Mouse (Mus musculus) retina, adult 2 months (tissue): ENCODE results near the gene Rpl28.

Experiments
- DNase-seq: peaks from one replicate; pipeline ENCODE4 v3.0.0-alpha.2; 2012; ENCODE audit warnings: low read depth, low spot score

Gene Rpl28

DNA sequence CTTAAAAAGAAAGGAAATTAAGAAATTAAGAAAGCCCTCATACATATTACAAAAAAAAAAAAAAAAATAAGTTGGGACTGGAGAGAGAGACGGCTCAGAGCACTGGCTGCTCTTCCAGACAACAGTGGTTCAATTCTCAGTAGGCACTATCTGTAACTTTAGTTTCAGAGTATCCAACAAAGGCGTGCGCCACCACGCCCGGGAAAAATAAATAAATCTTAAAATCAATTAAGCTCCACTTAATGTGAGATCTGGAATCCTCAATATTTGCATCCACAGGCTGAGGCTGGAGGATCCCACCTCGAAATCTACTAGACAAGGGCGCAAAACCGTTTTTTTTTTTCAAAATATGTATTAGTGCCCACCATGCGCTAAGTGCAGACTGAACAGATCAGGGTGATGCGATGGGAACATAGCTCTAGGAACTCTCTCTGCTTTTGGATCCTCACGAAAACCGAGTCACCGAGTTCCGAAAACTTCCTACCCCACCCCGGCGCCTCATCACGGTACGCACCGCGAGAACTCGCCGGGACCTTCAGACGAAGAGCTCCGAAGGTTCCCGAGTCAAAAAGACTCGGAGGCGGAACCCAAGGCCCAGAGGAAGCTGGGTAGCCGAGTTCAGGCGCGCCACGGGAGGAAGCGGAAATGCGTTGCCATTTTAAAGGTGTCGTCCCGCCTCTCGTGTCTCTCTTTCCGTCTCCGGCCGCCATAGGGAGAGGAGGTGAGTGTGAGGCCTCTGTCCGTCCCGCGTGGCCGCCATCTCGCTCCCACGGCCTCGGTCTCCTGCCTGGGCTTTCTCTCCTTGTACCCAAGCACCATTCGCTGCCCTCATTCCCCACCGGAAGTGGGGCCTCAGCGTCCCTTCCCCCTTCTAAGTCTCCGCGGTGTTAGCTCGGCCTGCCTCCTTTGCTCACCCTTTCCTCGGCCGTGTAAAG, at the start of gene Rpl28:
TSS of gene Rpl28 (plus strand) at position 597 of the 935 bp plus-strand sequence.
- DNase-seq, result peak; percentile 91

DNA sequence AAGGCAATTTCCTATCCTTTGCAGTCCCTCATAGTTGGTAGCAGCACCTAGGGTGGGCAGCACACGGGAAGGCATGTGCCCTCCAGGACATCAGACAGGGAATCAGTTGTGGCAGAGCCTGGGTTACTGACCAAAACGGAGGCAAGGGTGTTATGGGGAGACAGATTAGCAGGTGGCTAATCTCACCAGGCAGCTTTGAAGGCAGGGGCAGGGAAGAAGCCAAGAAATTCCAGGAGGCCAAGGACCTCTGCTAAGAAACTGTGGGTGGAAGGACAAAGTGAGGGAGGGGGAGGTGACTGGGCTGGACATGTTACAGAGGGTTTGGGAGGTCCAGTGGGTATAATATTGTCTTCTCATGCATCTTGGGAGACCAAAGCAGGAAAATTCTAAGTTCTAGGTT, 49.3 kb upstream of the Rpl28 start:
- no peak for DNase-seq

DNA sequence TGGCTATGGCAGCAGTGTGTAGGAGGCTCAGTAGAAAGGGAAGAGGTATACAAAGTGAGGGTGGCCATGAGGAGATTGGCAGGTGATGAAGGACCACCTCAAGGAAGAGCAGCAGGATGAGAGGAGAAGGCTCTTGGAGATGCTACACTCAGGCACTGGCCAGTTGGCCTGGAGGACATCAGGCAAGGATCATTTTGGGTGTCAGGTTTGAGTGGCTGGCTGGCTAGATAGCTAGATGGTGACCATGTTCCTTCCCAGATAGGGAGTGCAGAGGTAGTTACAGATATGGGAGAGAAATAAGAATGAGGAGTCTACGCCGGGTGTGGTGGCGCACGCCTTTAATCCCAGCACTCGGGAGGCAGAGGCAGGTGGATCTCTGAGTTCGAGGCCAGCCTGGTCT, 47.8 kb upstream of the Rpl28 start:
- DNase-seq, result no peak

DNA sequence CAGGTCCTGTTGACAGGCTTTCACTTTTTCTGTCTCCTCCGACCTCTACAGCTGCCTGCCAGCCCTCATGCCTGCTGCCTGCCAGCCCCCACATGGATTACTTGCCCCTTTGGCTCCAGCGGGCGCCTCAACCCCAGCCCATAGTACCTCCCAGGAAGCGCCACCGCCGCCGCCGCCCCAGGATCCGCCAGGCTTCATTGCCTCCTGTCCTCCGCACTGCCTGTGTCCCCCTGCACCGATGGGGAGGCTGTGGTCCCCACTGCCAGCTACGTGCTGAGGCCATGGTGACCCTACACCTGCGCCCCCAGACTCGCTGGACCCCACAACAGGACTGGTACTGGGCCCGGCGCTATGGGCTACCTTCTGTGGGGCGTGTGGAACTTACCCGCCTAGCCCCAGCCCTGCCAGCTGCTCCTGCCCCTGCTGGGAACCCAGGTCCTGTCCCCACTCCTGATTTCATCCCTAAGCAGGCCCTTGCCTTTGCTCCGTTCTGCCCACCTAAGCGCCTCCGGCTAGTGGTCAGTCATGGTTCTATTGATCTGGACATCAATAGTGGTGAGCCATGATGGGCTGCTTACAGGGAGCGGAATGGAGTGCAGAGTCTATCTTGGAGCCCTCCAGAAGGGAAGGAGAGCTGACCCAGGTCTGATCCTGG, 46.2 kb upstream of the Rpl28 start:
- DNase-seq, result no peak

DNA sequence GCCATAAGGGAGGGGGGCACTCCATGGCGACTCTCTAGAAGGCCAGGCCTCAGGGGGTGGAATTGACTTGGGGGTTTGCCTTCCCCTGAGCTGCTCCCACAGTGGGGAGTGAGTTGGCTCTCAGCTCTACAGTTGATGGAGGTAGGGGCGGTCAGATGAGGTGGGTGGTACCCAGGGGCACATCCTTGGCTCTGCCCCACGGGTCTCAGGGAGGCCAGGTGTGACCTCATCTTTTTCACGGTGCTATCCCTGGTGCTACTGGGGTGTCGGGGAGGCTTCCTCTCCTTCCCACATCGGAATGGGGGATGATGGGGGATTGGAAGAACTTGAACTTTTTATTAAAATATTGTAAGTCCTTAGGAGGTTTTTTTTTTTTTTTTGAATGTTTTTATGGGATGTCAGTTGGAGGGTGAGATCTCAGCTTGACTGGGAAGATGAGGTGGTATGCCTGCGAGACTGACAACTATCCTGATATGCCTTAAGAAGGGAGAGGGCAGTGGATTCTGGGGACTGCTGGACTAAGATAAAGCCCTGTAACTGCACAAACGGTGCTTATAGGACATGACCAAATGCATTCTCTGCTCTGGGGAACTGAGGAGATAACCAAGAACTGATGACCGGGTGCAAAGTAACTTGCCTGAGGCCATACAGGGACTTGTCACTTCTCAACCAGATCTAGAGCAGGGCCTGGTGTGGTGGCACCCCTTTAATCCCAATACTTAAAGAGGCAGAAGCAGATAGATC, 45.3 kb upstream of the Rpl28 start:
- DNase-seq, result no peak

DNA sequence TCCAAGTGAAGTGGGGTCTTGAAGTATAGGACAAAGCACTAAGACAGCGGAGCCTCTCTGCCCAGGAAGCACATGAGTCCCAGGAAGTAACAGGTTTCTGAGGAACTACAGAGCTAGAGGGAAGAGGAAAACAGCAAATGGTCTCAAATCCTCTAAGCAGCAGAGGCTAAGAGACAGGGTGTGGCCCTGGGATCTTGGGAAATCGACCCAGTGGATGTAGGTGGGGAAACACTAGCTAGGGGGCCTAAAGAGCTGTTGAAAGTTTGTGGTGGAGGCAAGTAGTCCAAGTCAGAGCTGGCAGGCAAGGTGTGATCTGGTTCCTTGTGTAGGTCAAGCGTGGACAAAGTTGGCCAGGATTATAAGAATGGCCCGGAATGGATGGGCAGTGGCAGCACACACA, 44.4 kb upstream of the Rpl28 start:
- DNase-seq, result no peak

DNA sequence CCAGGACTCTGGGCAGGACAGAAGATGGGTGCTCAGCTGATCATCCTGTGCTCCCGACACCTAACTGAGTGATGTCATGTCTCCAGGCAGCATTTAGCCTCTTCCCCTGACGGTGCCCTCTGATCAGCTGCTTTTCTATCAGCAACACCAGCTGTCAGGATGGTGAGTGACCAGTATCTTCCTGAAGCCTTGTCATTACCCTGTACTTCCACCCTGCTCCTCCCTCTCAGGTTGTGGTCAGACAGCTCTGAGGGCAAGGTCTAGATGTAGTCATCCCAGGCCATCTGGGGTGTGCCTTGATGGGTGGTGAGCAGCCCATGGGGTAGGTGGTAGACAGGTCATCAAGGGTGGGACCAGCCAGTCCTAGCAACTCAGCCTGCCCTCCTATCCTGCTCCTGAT, 43.5 kb upstream of the Rpl28 start:
- DNase-seq, result no peak

DNA sequence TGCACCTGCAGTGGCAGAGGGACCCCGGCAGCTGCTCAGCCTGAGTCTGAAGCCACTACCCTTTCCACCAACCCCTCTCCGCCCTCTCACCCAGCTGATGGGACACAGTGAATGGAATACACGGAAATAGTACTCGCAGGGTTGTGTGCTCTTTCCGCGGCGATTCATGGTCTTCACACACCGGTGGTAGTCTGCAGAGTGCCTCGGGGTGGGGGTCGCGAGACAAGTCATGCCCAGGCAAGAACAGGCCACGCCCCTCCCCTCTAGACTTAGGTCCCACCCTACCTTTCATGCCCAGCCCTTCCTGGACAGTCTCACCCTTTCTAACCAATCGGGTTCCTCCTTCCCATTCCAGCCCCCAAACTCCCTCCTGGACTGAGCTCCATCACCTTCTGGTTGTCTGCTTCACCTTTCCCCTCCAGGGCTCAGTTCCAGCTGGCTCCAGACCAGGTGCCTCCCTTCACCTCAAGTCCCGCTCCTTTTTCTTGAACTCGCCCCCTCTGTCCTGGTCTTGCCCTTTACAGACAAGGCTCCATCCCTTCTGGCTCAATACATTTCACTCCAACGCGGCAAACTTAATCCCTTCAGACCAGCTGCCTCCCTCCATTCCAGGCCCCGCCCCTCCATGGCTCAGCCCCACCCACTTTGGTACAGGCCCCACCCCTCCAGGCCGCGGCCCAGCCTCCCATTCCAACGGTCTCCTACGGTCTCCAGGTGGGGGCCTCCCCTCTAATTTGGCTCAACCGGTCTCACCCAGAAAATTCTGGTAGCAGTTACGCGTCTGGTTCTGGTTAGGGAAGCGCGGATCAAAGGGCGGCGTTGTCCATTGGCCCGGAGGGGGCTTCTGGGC, 40.5 kb upstream of the Rpl28 start:
- no peak for DNase-seq

DNA sequence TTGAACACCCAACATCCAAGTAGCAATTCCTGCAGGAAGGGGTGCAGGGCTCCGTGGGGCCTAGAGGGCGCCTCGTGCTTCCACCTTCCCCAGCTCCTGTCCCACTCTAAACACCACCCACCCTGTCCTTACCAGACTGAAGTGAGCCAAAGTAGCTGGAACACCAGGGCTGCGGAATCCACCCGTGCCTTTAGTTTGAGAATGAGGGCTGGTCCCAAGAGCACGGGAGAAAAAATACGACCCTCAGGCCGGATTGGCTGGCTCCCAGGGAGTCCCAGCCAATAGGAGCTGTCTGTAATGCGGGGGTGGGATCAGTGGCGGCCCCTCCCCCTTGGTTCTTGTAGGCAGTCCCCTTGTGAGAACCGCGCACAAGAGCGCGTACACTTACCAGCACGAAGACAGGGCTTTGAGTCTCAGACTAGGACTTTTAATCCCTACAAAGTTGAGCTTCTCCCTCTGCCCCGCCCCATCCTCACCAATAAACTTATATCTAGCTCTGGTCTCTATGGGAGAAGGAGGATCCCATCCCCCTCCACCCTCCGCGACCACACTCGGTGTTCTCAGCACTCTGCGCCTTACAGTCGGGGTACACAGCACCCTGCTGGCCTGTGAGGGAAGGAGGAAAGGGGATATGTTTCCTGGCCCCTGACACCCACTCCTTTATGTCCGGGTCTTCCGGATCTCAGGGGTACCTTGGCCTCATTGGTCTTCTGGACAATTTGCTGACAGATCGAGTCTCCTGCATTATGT, 39.7 kb upstream of the Rpl28 start, which contains the start of gene Cox6b2:
TSS of gene Cox6b2 (minus strand) at position 274 of the 750 bp plus-strand sequence.
- DNase-seq, result no peak

DNA sequence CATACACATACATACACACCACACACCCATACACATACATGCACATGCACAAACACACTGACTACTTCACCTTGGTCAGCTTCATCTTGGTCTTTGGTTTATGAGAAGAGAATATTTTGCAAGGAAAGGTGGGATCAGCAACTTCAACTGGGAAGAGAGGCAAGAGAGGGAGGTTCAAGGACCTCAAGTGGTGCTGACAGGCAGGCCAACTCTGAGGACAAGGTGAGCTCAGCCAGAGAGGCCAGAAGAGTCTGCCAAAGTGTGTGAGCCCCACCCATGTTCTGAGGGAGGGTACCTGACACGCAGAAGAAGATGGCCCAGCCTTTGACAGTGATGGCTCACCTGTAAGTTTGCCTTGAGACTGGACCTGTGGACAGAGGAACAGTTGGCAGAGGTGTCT, 33.0 kb upstream of the Rpl28 start:
- DNase-seq, result no peak

DNA sequence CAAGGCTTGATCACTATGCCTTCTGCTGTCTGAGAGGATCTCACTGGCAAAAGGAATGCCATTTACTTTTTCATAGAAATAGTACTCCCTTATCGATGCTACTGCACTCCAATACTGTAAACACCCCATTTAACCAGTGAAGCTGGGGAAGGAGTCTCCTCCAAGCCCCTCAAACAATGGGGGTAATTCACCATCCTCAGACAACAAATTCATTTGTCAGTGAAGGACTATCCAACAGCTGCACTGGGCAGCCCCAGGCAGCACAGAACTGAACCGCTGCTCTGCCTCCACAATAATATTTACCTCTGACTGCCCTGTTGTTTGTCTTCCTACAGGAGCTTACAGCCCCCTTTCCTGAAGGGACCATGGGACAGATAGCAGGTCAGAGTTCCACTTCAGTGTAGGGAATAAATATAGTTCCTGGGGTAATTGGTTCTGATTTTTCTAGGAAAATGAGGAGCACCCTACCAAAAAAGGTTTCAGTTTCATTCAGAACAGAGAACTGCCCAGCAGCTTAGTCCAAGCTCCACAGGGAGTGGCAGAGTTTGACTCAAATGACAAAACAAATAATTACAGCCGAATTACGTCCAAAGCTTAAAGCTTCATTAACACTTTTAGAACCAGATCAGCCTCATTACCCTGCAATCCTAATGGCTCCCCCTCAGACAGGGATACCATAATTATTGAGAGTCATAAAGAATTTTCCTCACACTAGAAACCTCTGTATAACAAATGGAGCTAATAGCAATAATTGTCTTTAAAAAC, 27.5 kb upstream of the Rpl28 start:
- DNase-seq, result no peak

DNA sequence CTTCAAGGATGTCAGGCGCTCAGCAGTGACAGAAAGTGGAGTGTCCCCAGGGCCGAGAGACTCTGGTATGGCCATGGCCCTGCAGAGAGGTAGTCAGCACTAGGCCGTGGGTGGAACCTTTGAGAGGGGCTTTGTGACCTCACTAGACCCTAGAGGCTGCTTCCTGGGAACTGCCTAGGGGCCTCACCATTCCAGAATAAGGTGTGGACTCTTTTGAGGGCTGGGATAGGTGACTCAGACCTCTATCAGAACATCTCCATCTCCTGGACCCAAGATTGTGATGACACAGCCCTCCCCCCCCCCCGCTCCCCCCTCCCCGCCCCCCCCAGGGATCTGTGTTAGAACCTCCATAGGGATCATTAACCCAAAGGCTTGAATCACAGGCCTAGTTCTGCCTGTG, 21.5 kb upstream of the Rpl28 start, which contains the start of gene Fam71e2:
TSS of gene Fam71e2 (minus strand) at position 101 of the 400 bp plus-strand sequence.
- no peak for DNase-seq

DNA sequence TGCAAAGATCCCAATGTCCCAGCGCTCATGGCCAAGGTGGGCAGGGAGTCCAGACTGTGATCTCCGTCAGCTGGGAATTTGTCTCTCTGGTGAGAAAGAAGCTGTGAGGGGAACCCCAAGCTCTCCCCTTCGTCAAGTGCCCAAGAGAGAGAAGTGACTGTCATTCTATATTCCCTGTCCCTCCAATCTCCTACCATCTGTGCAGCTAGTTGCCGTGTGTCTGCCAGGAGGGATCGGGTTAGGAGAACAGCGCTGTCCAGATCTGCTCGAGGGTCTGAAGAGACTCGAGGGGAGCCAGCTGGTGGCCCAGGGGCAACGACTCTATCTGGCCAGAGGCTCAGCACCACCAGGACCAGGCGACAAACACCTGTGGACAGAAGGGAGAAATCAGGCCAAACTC, 16.5 kb upstream of the Rpl28 start:
- no peak for DNase-seq

DNA sequence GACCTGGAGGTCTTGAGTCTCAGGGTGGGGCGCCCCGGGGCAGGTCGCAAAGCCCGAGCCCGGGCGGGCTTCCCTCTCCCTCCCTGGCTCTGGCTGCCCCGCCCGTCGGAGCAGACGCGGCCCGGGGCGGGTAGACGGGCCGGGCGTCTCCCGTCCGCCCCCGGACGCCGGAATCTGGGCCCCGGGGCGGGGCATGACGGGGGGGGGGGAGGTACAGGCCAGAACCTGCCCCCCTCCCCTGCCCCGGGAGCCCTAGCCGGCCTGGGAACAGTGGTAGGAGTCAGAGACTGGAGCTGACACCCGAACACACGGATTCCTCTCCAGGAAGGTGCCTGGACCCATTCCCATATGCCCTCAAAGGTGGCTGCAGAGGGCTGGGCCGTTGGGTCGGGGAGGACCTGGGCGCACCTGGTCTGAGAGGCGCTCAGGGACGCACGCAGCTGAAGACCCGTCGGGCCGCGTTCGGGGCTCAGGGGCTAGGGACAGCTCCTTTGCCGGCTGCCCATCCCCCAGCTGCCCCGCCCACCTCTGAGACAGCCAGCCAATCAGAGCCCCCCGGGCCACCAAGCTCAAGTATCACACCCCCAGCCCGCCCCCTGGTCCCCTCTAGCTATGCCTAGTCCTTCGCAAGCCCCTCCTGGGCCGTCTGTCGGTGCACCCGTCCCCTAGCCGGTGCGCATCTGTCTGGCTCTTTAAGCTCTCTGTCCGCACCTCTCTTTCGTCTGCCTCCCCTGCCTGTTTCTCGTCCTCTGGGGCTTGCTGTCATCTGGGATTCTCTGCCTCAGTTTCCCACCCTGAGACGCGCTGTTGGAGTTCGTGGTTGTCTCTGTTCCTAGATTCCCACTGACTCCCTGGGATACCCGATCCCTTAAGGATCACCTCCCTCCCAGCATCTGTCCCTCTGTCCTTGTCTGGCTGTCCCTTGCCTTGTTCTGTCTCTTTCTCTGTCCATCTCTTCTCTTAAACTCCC, 15.5 kb upstream of the Rpl28 start:
- no peak for DNase-seq

DNA sequence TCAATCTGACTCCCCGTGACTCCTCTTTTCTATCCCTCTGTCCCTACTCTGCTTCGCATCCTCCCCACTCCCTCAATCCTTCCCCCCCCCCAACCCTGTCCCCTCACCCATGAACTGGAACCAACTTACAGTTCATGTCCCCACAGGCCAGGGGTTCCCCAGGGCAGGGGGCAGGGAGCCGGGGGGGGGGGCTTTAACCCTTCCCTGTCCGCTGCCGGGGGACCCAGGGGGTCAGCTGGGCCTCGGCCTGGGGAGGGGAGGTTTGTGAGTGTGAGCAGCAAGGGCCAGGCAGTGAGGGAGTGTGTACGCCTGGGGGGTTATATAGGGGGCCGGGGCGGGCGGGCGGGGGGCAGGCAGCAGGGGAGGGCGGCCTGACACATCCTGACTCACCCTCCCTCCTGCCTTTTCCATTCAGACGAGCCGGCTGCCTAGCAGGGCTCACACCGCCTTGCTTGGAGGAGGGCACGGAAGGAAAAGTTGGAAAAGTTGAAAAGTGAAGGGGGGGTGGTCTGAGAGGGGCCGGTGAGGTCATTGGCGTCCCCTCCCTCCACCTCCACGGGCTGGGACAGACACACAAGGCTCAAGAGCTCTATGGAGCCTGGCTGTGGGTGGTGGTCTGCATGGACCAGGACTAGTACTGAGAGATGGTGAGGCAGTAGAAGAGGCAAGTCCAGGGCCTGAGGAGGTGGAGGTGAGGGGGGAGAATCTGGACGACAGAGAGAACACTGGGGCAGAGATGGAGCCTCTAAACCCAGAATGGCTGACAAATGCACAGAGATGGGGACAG, 14.6 kb upstream of the Rpl28 start:
- DNase-seq, result no peak

DNA sequence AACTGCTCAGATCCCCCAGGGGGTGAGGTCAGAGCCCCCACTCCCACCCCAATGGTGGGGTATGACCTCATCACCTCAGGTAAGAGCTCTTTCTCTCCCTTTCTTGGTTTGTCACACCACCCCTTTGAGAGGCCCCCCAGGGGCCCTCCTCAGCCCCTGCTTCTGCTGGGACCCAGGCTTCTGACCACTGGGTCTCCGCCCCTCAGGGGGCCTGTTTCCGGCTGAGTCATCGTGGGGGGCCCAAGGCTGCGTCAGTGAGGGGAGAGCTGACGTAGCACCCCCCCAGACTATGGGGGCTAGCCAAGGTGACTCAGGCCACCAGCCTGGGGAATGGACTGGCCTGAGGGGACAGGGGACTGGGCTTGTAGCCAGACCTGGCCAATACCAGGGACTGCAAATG, 12.8 kb upstream of the Rpl28 start:
- DNase-seq, result no peak

DNA sequence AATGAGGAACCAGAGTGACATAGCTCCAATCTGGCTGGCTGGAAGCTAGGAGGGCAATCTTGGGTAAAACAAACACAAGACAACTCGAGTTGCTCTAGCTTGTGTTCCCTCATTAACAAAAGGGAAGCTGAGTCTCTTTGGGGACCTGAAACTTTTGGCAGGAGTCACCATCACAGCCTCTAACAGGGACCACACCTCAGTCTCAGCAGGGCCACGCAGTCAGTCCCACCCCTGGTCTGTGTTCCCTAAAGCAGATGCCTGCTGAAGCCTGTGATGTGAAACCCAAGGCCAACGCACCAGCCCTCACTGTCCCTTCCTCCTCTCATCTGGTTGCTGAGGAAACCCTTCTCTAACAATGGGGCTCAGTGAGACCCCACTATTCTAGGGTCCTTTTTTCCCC, 10.5 kb upstream of the Rpl28 start:
- DNase-seq, result no peak

DNA sequence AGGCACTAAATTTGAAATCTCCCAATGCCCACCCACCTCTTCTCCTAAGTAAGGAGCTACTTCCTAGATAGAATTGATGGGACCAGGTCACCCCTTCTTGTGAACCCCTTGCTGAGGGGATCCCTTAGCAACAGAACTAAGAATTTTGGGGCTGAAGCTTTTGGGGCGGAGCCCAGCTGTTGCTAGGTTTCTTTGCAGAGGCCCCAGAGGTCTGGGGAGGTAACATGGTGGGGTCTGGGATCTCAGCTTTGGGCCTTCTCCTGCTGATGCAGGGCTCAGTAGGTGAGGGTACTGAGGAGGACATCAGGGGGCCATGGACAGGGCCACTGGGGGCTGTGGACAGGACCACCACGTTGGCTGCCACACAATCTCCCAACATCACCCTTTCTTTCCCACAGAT, 9.9 kb upstream of the Rpl28 start, which contains the start of the genes Il11 and Tmem190:
TSS of gene Il11 (minus strand) at position 101 of the 400 bp plus-strand sequence.
TSS of gene Tmem190 (plus strand) at position 179 of the 400 bp plus-strand sequence.
- no peak for DNase-seq
